Mouse (Mus musculus) liver, embryonic 15.5 days (tissue): ENCODE measurements around the gene Gm5797. TPM values are rescaled to one million over a fixed set of nuclear protein-coding genes. Genes with fewer than 3 reads are reported as not detected.
"Not testable (repeated sequence)": the region's sequence is repeated elsewhere in the genome, so short reads cannot be mapped to it uniquely, and the experiment has no call there.

Source experiments
- ATAC-seq: fragments of 200-750 bp; cut with Nextera tagmentation; 2 replicates; pipeline ENCODE4 v1.8.0; 2017; ENCODE audit warnings: moderate number of reproducible peaks, mild to moderate bottlenecking, moderate library complexity; ENCODE audit not compliant: insufficient read depth
- H3K27ac ChIP-seq: fragments of 300-500 bp; sonication (generic); replicated peaks from 2 replicates; pipeline ENCODE4 v1.5.1; 2015; ENCODE audit warnings: mild to moderate bottlenecking, inconsistent platforms
- H3K27me3 ChIP-seq: fragments of 300-500 bp; sonication (generic); 2 replicates; pipeline ENCODE4 v1.6.1; 2015; ENCODE audit warnings: mild to moderate bottlenecking, inconsistent platforms
- H3K36me3 ChIP-seq: fragments of 300-500 bp; sonication (generic); replicated peaks from 2 replicates; pipeline ENCODE4 v1.6.1; 2015; ENCODE audit warnings: moderate library complexity, mild to moderate bottlenecking, inconsistent platforms
- H3K4me1 ChIP-seq: fragments of 300-500 bp; sonication (generic); replicated peaks from 2 replicates; pipeline ENCODE4 v1.6.1; 2015; ENCODE audit warnings: inconsistent platforms
- H3K4me2 ChIP-seq: fragments of 300-500 bp; sonication (generic); 2 replicates; pipeline ENCODE4 v1.6.1; 2015; ENCODE audit warnings: moderate library complexity, mild to moderate bottlenecking, inconsistent platforms
- H3K4me3 ChIP-seq: fragments of 300-500 bp; sonication (generic); replicated peaks from 2 replicates; pipeline ENCODE4 v1.5.1; 2015; ENCODE audit warnings: mild to moderate bottlenecking, inconsistent platforms
- H3K9ac ChIP-seq: fragments of 300-500 bp; sonication (generic); 2 replicates; pipeline ENCODE4 v1.6.1; 2015; ENCODE audit warnings: moderate library complexity, mild to moderate bottlenecking, inconsistent platforms
- H3K9me3 ChIP-seq: fragments of 300-500 bp; sonication (generic); replicated peaks from 2 replicates; pipeline ENCODE4 v1.6.1; 2016; ENCODE audit warnings: inconsistent platforms
- WGBS: fragments of 180-500 bp; shearing (Covaris S2); methylation state at CpG from one replicate; pipeline ENCODE4 v1.1.7; 2015; ENCODE audit warnings: mixed read lengths; ENCODE audit not compliant: insufficient replicate concordance; 5-methylcytosine and 5-hydroxymethylcytosine counted together
- polyA plus RNA-seq: library from polyadenylated mRNA; unstranded; fragments of >200 nt; fragmentation: Nextera tagmentation; extraction: Ambion mirVana; gene quantifications from 2 replicates; pipeline ENCODE4 v1.2.1, GENCODE M21; 2015

The Gm5797 gene
- polyA plus RNA-seq: not detected in 2 replicates

DNA sequence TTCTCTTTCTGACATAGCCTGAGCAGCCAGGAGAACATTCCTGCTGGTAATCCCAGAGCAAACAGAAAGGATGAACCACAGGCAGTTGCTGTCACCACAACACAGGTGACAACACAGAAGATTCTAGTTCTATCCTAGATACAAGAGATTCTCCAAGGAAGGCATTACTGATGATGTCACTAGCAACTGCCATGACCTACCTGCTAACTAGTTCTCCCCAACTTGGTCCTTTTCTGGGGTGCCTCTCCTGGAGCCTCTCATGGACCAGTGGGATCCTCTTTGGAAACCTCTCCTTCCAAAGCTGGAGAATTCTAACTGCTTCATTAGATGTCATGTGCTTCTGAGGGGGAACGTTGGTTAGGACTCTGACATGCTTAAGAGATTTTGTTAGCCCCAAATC lies at the start of gene Gm5797:
TSS of gene Gm5797 (minus strand) at position 101 of the 400 bp plus-strand sequence.
- not testable (repeated sequence) for ATAC-seq, H3K4me3 ChIP-seq, H3K4me2 ChIP-seq, H3K4me1 ChIP-seq, H3K9ac ChIP-seq, H3K27me3 ChIP-seq, H3K36me3 ChIP-seq, H3K9me3 ChIP-seq, H3K27ac ChIP-seq
- no CpG with 5 or more reads among the region's 1 CpGs for WGBS

DNA sequence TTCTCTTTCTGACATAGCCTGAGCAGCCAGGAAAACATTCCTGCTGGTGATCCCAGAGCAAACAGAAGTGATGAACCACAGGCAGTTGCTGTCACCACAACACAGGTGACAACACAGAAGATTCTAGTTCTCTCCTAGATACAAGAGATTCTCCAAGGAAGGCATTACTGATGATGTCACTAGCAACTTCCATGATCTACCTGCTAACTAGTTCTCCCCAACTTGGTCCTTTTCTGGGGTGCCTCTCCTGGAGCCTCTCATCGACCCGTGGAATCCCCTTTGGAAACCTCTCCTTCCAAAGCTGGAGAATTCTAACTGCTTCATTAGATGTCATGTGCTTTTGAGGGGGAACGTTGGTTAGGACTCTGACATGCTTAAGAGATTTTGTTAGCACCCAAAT lies 32.8 kb upstream of the Gm5797 start, which contains the start of gene Gm8374:
TSS of gene Gm8374 (minus strand) at position 101 of the 400 bp plus-strand sequence.
- 50% methylated on average over 3 of the region's 3 CpGs for WGBS
- H3K4me1 ChIP-seq, H3K27me3 ChIP-seq, H3K9me3 ChIP-seq, H3K4me3 ChIP-seq, H3K36me3 ChIP-seq, H3K27ac ChIP-seq, H3K4me2 ChIP-seq, H3K9ac ChIP-seq, ATAC-seq: not testable (repeated sequence)

DNA sequence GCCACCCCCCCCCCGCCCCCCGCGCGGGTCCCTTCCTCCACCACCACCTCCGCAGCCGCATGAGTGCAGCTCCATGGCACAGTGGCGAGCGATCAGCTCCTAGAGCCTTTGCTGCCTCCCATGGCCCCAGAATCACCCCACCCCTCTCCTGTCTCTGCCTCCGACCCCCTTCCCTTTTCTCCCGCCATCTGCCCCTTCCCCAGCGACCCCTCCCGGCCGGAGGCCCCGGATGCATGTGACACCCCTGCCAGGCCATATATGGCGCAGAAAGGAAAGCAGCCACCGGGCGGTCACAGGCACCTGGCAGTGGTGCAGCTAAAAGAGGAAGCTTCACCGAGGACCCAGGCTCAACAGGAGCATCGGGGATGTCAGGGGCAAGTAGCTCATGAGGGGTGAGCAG lies 17.1 kb downstream of the Gm5797 start:
- H3K27me3 ChIP-seq, H3K9ac ChIP-seq, H3K9me3 ChIP-seq, H3K27ac ChIP-seq, ATAC-seq, H3K4me1 ChIP-seq, H3K36me3 ChIP-seq: not testable (repeated sequence)
- under 1% methylated on average over 18 of the region's 19 CpGs for WGBS
- peak overlapping the region; percentile 42; the same call in 1 of the 2 replicates for H3K4me2 ChIP-seq
- H3K4me3 ChIP-seq: 0 out of 2 replicates have a peak overlapping the region, but pooled peaks have one; percentile 5

DNA sequence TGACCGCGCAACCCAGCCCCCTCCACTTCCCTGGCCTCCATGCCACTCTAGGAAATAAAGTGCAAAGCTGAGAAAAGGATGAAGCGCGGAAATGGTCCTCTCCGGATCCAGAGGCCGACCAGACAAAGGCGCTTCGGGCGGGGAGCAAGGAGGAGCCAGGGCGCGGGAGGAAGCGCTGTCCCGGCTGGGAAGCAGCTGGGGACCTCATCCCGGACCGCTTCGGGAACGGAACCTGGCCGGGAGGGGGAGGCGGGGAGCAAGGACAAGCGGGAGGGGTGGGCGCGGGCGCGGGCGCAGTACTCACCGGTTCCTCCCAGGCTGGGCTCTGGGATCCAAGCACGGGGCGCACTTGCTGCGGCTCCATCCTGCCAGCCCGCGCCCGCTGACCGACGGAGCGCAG lies 17.5 kb downstream of the Gm5797 start, which contains the start of gene Gm3739:
TSS of gene Gm3739 (minus strand) at position 389 of the 400 bp plus-strand sequence.
- 0% methylated on average over 17 of the region's 35 CpGs for WGBS
- H3K9me3 ChIP-seq: not testable (repeated sequence)

More for the DNA sequence above, 17.5 kb downstream of the Gm5797 start, which contains the start of gene Gm3739:
- not testable (repeated sequence) for H3K4me1 ChIP-seq, ATAC-seq, H3K27me3 ChIP-seq, H3K36me3 ChIP-seq, H3K27ac ChIP-seq, H3K9ac ChIP-seq
- Histone ChIP-seq H3K4me3 (0 out of 2 replicates have a peak within 1 kb of the TSS, but pooled peaks have one; percentile 5), H3K4me2 (peak within 1 kb of the TSS; percentile 42; the same call in 1 of the 2 replicates)

Other genes with a start within 250 kb of the Gm5797 start
- not detected in 2 replicates for gene Gm3696, start 231.8 kb downstream of the Gm5797 start, polyA plus RNA-seq
- gene Gm6676, start 207.0 kb downstream of the Gm5797 start, polyA plus RNA-seq: not detected in 2 replicates
- 0.10 and 0.12 TPM in 2 replicates for gene Gm3512, start 157.9 kb downstream of the Gm5797 start, polyA plus RNA-seq
- gene Gm16434, start 137.9 kb downstream of the Gm5797 start, polyA plus RNA-seq: not detected in 2 replicates
- gene Gm3727, start 67.7 kb downstream of the Gm5797 start, polyA plus RNA-seq: not detected in 2 replicates
- not detected in 2 replicates for gene Gm3739, start 17.3 kb downstream of the Gm5797 start, polyA plus RNA-seq
- gene Gm8374, start 32.7 kb upstream of the Gm5797 start, polyA plus RNA-seq: not detected in 2 replicates
- 0.12 TPM in 1 of 2 replicates, not detected in the other for gene Gm3755, start 118.5 kb upstream of the Gm5797 start, polyA plus RNA-seq
- gene Gm3752, start 151.4 kb upstream of the Gm5797 start, polyA plus RNA-seq: not detected in 2 replicates
- 0.07 TPM in 1 of 2 replicates, not detected in the other for gene Gm3558, start 236.2 kb upstream of the Gm5797 start, polyA plus RNA-seq